Mouse (Mus musculus) effector memory CD4-positive, alpha-beta T cell, adult 5 months (primary cell): Measurements from ENCODE around the gene Mrap. TPM values are rescaled to one million over a fixed set of nuclear protein-coding genes. Genes with fewer than 3 reads are reported as not detected.

Experiments
- polyA plus RNA-seq: library from polyadenylated mRNA; unstranded; fragments of 100-300 nt; shearing (Covaris generic); gene quantifications from one replicate; pipeline ENCODE4 v1.2.1, GENCODE M21; 2017

Gene Mrap
- not detected for polyA plus RNA-seq

DNA sequence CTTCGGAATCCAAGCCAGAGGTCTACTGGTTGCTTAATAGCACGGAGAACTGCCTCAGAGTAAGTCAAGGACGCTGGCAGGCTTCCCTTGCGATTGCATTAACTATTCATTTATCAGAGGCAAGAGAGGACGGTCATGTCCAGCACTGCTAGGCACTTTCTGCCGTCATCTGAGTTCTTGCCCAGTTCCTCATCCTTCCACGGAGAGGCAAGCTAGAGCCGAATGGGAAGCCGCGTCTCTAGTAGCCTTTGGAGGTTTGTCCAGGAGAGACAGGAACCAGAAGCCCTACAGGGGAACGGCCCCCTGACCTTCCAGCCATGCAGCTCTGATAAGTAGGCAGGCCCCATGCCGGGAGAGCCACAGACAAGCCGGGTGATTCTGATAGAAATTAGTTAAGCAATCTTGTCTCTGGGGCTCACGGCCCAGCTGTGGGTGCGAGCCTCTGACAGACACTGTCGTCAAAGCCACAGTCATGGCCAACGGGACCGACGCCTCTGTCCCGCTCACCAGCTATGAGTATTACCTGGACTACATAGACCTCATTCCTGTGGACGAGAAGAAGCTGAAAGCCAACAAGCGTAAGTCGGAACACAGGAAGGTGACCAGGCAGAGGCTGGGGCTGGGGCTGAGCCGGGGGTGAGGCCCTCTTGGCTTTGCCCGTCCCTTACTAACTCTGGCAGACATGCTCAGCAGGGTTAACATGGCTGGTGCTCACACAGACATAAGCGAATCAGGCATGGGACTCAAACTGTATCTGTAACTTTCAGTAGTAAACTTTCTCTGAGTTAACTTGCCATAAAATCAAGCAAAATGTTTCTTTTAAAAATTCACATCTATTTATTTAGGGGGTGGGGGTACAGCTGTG, at the start of gene Mrap:
Gene Mrap (plus strand): TSS at position 116 of the 865 bp plus-strand sequence.

DNA sequence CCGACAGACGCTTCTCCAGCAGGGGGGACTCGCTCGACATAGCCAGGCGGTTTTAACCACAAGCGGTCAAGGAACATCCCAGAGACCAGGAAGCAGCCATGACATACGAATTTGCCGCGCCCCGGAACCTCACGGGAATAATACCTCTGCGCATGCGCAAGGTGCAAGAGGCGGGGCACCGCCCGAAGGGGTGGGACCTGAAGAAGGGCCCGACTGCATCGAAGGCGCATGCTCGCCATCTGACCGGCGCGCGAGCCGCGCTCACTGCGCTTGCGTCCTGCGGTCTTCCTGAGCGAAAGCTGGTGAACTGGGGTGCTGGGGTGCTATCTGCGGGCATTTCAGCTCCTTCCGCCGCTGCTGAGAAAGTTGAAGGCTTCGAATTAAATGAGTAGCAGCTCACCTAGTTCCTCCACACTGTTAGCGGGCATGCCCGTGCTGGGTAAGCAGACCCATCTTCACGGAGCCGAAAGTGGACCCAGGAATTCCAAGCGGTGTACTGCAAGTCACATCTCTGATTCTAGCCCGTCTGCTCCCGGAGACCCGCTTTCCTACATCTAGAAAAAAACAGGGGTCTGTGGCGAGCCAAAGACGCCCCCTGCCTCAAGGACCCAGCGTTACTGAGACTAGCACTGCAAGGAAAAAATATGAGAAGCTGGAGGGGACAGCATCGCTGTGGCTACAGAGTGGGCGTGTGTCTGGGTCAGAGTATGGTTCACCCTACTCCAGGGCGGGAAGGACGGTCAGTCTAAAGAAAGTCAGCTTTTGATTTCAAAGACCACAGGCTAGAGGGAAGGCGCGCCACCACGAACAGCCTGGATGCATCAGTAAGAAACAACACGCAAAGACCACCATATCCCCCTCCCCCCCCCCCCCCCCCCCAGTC, 10.5 kb upstream of the Mrap start, which contains the start of gene Mis18a:
Gene Mis18a (minus strand): TSS at position 172 of the 883 bp plus-strand sequence.

Other genes with a start within 250 kb of the Mrap start
- gene Mis18a, start 10.8 kb upstream of the Mrap start, polyA plus RNA-seq: 39.7 TPM
- gene Urb1, start 72.2 kb downstream of the Mrap start, polyA plus RNA-seq: 15.4 TPM
- not detected for gene Eva1c, start 88.5 kb downstream of the Mrap start, polyA plus RNA-seq
- gene Cfap298, start 196.9 kb downstream of the Mrap start, polyA plus RNA-seq: 20.5 TPM